Mouse (Mus musculus): ENCODE results near the gene Plod2. TPM values are rescaled to one million over a fixed set of nuclear protein-coding genes. Genes with fewer than 3 reads are reported as not detected.

Plod2 gene
- 13.4 and 15.2 TPM in 2 replicates for total RNA-seq (2014; rRNA removed)
- 5.3 and 6.3 TPM in 2 replicates for polyA plus RNA-seq (2015; fragmentation: Nextera tagmentation; extraction: Ambion mirVana)

DNA sequence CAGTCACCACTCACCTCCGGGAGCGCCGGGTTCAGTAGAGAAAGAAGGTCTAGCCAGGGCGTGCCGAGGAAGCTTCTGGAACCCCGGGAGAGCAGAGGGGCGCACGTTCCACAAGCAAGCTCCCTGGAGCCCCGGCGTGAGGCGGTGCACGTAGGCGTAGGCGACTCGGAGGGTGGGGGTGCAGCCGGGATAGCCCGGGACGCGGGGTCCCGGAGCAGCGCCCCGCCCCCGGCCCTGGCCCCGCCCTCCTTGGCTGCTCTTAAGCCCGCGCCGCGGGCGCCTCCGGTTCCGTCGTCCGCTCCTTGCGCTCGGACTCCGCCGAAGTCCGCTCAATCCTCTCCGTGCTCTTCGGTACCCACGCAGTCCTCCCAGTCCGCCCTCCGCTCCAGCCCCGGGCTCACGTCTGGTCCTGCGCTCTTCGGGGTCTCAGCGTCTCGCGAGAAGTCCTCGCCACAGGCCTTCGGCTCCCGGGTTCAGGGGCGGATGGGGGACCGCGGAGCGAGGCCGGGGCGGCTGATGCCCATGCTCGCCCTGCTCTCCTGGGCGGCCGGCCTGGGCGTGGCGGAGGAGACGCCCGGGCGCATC, at the start of gene Plod2:
Gene Plod2 (plus strand): TSS at position 247 of the 585 bp plus-strand sequence.
- Histone ChIP-seq H3K36me3 (ENCODE audit: insufficient read depth, low read length) (no peaks in the 10 kb centered on the region), H3K4me2 (ENCODE audit: low read depth, low read length, poor library complexity, severe bottlenecking) (peak within 1 kb of the TSS; percentile 85), H3K27ac (ENCODE audit: low read depth, low read length) (peak within 1 kb of the TSS; percentile 71), H3K9ac (replicated peaks; ENCODE audit: low read length, poor library complexity, severe bottlenecking) (peak within 1 kb of the TSS; percentile 79), H3K27me3 (ENCODE audit: insufficient read depth, low read length) (no peaks in the 10 kb centered on the region; the same call in 1 of the 2 replicates), H3K4me3 (ENCODE audit: low read depth, low read length) (peak within 1 kb of the TSS; percentile 91), H3K9me3 (ENCODE audit: low read length) (no peaks in the 10 kb centered on the region), H3K4me1 (ENCODE audit: insufficient read depth, low read length) (0 out of 2 replicates have a peak, but pooled peaks cover 3% of the 10 kb centered on the region)
- WGBS: under 1% methylated on average over 50 of the region's 67 CpGs
- no peak for TF ChIP-seq CTCF (IDR thresholded peaks at IDR 0.05)
- DNase-seq (ENCODE audit: low spot score) (peak; percentile 79), ATAC-seq (ENCODE audit: low FRiP score) (peak; percentile 96)

DNA sequence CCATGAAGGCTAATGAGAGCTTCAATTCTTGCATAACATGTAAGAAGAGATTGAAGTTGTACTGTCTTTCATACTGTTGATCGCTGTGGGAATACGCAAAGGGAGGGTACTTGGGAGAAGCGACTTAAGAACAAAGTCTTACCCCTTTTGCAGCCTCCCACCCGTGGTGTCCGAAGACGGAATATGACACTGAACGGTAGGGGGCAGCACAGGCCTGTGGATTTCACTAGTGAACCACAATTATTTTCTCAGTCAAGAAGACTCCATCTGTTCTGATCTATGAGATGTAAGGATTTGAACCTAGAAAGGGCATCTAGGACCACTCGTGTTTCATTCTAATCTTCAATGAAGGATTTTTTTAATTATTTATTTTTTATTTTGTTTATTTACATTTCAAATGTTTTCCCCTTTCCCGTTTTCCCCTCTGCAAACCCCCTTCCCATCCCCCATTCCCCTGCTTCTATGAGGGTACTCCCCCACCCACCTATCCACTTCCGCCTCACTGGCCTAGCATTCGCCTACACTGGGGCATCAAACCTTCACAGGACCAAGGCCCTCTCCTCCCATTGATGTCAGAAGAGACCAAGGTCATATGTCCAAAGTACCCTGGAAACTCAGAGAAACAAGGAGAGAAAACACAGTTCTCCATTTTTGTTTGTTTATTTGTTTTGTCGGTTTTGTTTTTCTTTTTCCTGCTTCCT, 42.2 kb upstream of the Plod2 start:
- no peak overlapping the region for H3K4me3 ChIP-seq (ENCODE audit: low read depth, low read length)
- H3K9ac ChIP-seq (replicated peaks; ENCODE audit: low read length, poor library complexity, severe bottlenecking): no peak overlapping the region
- no peak for ATAC-seq (ENCODE audit: low FRiP score)
- no peaks in the 10 kb centered on the region for H3K4me1 ChIP-seq (ENCODE audit: insufficient read depth, low read length)
- H3K27ac ChIP-seq (ENCODE audit: low read depth, low read length): no peak overlapping the region
- H3K36me3 ChIP-seq (ENCODE audit: insufficient read depth, low read length): no peaks in the 10 kb centered on the region
- H3K4me2 ChIP-seq (ENCODE audit: low read depth, low read length, poor library complexity, severe bottlenecking): no peak overlapping the region
- no peaks in the 10 kb centered on the region for H3K9me3 ChIP-seq (ENCODE audit: low read length)
- 42% methylated on average over 12 of the region's 12 CpGs for WGBS
- no peaks in the 10 kb centered on the region for H3K27me3 ChIP-seq (ENCODE audit: insufficient read depth, low read length)
- peak; percentile 74 for TF ChIP-seq CTCF (IDR thresholded peaks at IDR 0.05)
- peak; percentile 77 for DNase-seq (ENCODE audit: low spot score)

DNA sequence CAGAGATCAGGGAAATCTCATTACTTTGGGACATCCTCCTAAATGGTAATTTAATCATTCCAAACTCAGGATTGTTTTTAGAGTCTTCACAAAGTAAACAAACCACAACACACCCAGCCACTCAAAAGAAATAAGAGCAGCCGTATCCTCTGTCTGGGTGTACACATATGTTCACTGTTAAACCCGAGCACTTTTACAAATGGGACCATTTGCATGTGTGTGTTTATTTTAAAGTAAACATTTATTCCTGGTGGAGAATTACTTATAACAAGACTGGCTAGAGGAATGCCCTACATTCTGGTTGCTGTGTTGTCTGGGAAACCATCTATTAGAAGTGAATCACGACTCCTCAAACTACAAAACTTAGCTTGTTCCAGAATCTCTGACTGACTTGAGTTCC, 37.8 kb upstream of the Plod2 start:
- Histone ChIP-seq H3K9ac (replicated peaks; ENCODE audit: low read length, poor library complexity, severe bottlenecking) (no peak overlapping the region), H3K9me3 (ENCODE audit: low read length) (no peaks in the 10 kb centered on the region), H3K36me3 (ENCODE audit: insufficient read depth, low read length) (no peaks in the 10 kb centered on the region), H3K27me3 (ENCODE audit: insufficient read depth, low read length) (no peaks in the 10 kb centered on the region), H3K4me2 (ENCODE audit: low read depth, low read length, poor library complexity, severe bottlenecking) (no peak overlapping the region), H3K27ac (ENCODE audit: low read depth, low read length) (no peak overlapping the region), H3K4me1 (ENCODE audit: insufficient read depth, low read length) (no peaks in the 10 kb centered on the region), H3K4me3 (ENCODE audit: low read depth, low read length) (no peak overlapping the region)
- ATAC-seq (ENCODE audit: low FRiP score) (no peak), DNase-seq (ENCODE audit: low spot score) (no peak)
- WGBS: 76% methylated on average over 3 of the region's 3 CpGs
- no peak for TF ChIP-seq CTCF (IDR thresholded peaks at IDR 0.05)

DNA sequence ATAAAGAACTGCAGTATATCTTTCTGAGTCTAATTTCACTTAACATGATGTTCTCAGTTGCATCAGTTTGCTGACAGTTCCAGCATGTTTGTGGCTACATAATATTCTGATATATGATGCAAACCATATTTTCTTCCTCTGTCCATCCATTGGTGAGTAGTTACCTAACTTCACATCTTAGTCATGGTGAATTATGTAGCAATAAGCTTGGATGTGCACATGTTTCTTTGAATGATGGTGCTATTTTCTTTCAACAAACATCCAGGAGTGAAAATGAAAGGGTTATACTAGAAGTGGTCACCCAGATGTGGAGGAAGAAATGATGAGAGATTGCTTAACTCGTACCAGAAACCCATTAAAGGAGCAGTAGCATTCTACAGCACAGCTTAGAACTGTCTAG, 37.1 kb upstream of the Plod2 start:
- H3K27ac ChIP-seq (ENCODE audit: low read depth, low read length): no peak overlapping the region
- WGBS: 77% methylated on average over 1 of the region's 1 CpGs
- ATAC-seq (ENCODE audit: low FRiP score) (no peak), DNase-seq (ENCODE audit: low spot score) (no peak)
- no peaks in the 10 kb centered on the region for H3K4me1 ChIP-seq (ENCODE audit: insufficient read depth, low read length)
- H3K4me2 ChIP-seq (ENCODE audit: low read depth, low read length, poor library complexity, severe bottlenecking): no peak overlapping the region
- H3K36me3 ChIP-seq (ENCODE audit: insufficient read depth, low read length): no peaks in the 10 kb centered on the region
- H3K27me3 ChIP-seq (ENCODE audit: insufficient read depth, low read length): no peaks in the 10 kb centered on the region
- H3K4me3 ChIP-seq (ENCODE audit: low read depth, low read length): no peak overlapping the region
- H3K9ac ChIP-seq (replicated peaks; ENCODE audit: low read length, poor library complexity, severe bottlenecking): no peak overlapping the region
- TF ChIP-seq CTCF (IDR thresholded peaks at IDR 0.05): no peak
- no peaks in the 10 kb centered on the region for H3K9me3 ChIP-seq (ENCODE audit: low read length)

DNA sequence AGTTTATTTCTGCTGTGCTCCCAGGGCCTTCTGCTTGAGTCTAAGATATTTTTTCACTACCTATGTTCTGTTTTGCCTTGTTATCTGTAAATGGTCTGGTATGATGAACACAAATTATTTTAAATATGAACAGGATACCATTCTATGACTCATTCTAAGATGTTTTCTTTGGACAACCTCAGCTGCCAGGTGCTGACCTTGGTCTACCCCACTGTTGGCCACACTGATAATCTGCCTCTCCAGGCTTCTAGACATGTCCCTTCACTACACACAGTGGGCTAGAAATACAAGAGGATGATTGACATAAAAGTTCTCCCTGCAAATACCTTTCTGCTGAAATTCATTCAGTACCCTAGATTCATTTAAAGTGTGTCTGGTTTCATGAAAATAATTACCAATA, 30.3 kb upstream of the Plod2 start:
- Histone ChIP-seq H3K27me3 (ENCODE audit: insufficient read depth, low read length) (no peaks in the 10 kb centered on the region), H3K9ac (replicated peaks; ENCODE audit: low read length, poor library complexity, severe bottlenecking) (no peak overlapping the region), H3K9me3 (ENCODE audit: low read length) (no peaks in the 10 kb centered on the region), H3K27ac (ENCODE audit: low read depth, low read length) (no peak overlapping the region), H3K4me1 (ENCODE audit: insufficient read depth, low read length) (no peaks in the 10 kb centered on the region), H3K4me3 (ENCODE audit: low read depth, low read length) (no peak overlapping the region), H3K4me2 (ENCODE audit: low read depth, low read length, poor library complexity, severe bottlenecking) (no peak overlapping the region), H3K36me3 (ENCODE audit: insufficient read depth, low read length) (no peaks in the 10 kb centered on the region)
- no peak for ATAC-seq (ENCODE audit: low FRiP score)
- no peak for TF ChIP-seq CTCF (IDR thresholded peaks at IDR 0.05)
- no peak for DNase-seq (ENCODE audit: low spot score)

DNA sequence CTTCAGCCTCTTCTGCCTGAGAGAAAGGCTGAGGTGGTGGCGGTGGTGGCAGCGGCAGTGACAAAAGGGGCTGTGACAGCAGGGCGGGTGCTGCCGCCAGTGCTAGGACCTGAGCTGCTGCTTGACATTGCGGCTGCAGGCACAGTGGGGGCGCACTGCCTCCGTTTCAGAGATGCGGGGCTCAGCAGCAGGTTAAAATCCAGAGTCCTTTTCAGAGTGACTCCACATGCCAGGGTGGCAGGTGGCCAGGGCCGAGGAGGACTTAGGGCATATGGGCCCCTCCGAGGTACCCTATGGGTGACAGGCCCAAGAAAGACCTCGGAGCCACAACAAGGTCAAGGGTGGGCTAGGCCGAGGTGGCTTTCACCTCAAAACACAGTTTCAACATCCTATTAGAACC, 25.0 kb upstream of the Plod2 start:
- no peak for TF ChIP-seq CTCF (IDR thresholded peaks at IDR 0.05)
- WGBS: 95% methylated on average over 12 of the region's 12 CpGs
- Histone ChIP-seq H3K4me2 (ENCODE audit: low read depth, low read length, poor library complexity, severe bottlenecking) (no peak overlapping the region), H3K9ac (replicated peaks; ENCODE audit: low read length, poor library complexity, severe bottlenecking) (no peak overlapping the region), H3K27me3 (ENCODE audit: insufficient read depth, low read length) (no peaks in the 10 kb centered on the region), H3K27ac (ENCODE audit: low read depth, low read length) (no peak overlapping the region), H3K4me1 (ENCODE audit: insufficient read depth, low read length) (no peaks in the 10 kb centered on the region), H3K36me3 (ENCODE audit: insufficient read depth, low read length) (no peaks in the 10 kb centered on the region), H3K4me3 (ENCODE audit: low read depth, low read length) (no peak overlapping the region), H3K9me3 (ENCODE audit: low read length) (peaks cover 5% of the 10 kb centered on the region; the same call in 1 of the 2 replicates)
- ATAC-seq (ENCODE audit: low FRiP score): no peak
- no peak for DNase-seq (ENCODE audit: low spot score)

Data from midbrain, postnatal 0 days (tissue).